Mouse (Mus musculus) hindbrain, embryonic 12.5 days (tissue): ENCODE data around the gene Kcnn4. TPM values are rescaled to one million over a fixed set of nuclear protein-coding genes. Genes with fewer than 3 reads are reported as not detected.

ENCODE experiments used
- ATAC-seq: fragments of 200-750 bp; cut with Nextera tagmentation; 2 replicates; pipeline ENCODE4 v1.8.0; 2017; ENCODE audit warnings: moderate TSS enrichment; ENCODE audit not compliant: low FRiP score
- H3K27ac ChIP-seq: fragments of 300-500 bp; sonication (generic); 2 replicates; pipeline ENCODE4 v1.5.1; 2016; ENCODE audit warnings: mild to moderate bottlenecking
- H3K27me3 ChIP-seq: fragments of 300-500 bp; sonication (generic); 2 replicates; pipeline ENCODE4 v1.6.1; 2016; ENCODE audit warnings: mild to moderate bottlenecking
- H3K36me3 ChIP-seq: fragments of 300-500 bp; sonication (generic); 2 replicates; pipeline ENCODE4 v1.6.1; 2016; ENCODE audit warnings: mild to moderate bottlenecking
- H3K4me1 ChIP-seq: fragments of 300-500 bp; sonication (generic); 2 replicates; pipeline ENCODE4 v1.6.1; 2016
- H3K4me2 ChIP-seq: fragments of 300-500 bp; sonication (generic); replicated peaks from 2 replicates; pipeline ENCODE4 v1.6.1; 2016; ENCODE audit warnings: mild to moderate bottlenecking
- H3K4me3 ChIP-seq: fragments of 300-500 bp; sonication (generic); 2 replicates; pipeline ENCODE4 v1.5.1; 2016; ENCODE audit warnings: mild to moderate bottlenecking
- H3K9ac ChIP-seq: fragments of 300-500 bp; sonication (generic); 2 replicates; pipeline ENCODE4 v1.6.1; 2016; ENCODE audit warnings: mild to moderate bottlenecking, moderate library complexity
- H3K9me3 ChIP-seq: fragments of 300-500 bp; sonication (generic); replicated peaks from 2 replicates; pipeline ENCODE4 v1.6.1; 2016; ENCODE audit warnings: mild to moderate bottlenecking
- WGBS: fragments of 180-500 bp; shearing (Covaris S2); methylation state at CpG from one replicate; pipeline ENCODE4 v1.1.7; 2016; 5-methylcytosine and 5-hydroxymethylcytosine counted together
- polyA plus RNA-seq: library from polyadenylated mRNA; unstranded; fragments of >200 nt; fragmentation: Nextera tagmentation; extraction: Ambion mirVana; gene quantifications from 2 replicates; pipeline ENCODE4 v1.2.1, GENCODE M21; 2016

Kcnn4 gene
- polyA plus RNA-seq, 1 experiment from 2014 or later: 2.1 TPM

- Histone ChIP-seq H3K27ac (no peak overlapping the region), H3K4me2 (no peak overlapping the region), H3K9me3 (no peaks in the 10 kb centered on the region), H3K36me3 (no peaks in the 10 kb centered on the region), H3K4me3 (no peak overlapping the region), H3K27me3 (no peaks in the 10 kb centered on the region), H3K9ac (no peak overlapping the region), H3K4me1 (no peaks in the 10 kb centered on the region)
- ATAC-seq: no peak
- WGBS: 66% methylated on average over 5 of the region's 5 CpGs
Measured at GRCm38 (mm10) chr7:24346444-24346843, 23.6 kb upstream of the Kcnn4 start.

GRCm38 (mm10) chr7:24348896-24349295 lies 21.2 kb upstream of the Kcnn4 start, which contains the start of gene Lypd5:
TSS of gene Lypd5 (plus strand) at chr7:24349196.
- H3K9ac ChIP-seq: no peak within 1 kb of the TSS
- no peaks in the 10 kb centered on the region for H3K9me3 ChIP-seq
- no peak within 1 kb of the TSS for H3K27ac ChIP-seq
- 45% methylated on average over 6 of the region's 6 CpGs for WGBS
- H3K4me3 ChIP-seq: no peak within 1 kb of the TSS
- H3K4me1 ChIP-seq: no peaks in the 10 kb centered on the region
- no peak within 1 kb of the TSS for H3K4me2 ChIP-seq
- H3K36me3 ChIP-seq: no peaks in the 10 kb centered on the region
- peaks cover 6% of the 10 kb centered on the region; the same call in 1 of the 2 replicates for H3K27me3 ChIP-seq
- ATAC-seq: no peak

- no peaks in the 10 kb centered on the region for H3K36me3 ChIP-seq
- no peak overlapping the region for H3K9ac ChIP-seq
- 84% methylated on average over 6 of the region's 6 CpGs for WGBS
- no peak overlapping the region for H3K4me3 ChIP-seq
- no peak overlapping the region for H3K27ac ChIP-seq
- no peaks in the 10 kb centered on the region for H3K4me1 ChIP-seq
- H3K9me3 ChIP-seq: peaks cover 5% of the 10 kb centered on the region; the same call in 1 of the 2 replicates
- ATAC-seq: no peak
- H3K4me2 ChIP-seq: no peak overlapping the region
- peaks cover 6% of the 10 kb centered on the region for H3K27me3 ChIP-seq
Measured at GRCm38 (mm10) chr7:24355646-24356045, 14.4 kb upstream of the Kcnn4 start.

- H3K4me2 ChIP-seq: no peak overlapping the region
- WGBS: 85% methylated on average over 10 of the region's 10 CpGs
- no peak overlapping the region for H3K9ac ChIP-seq
- H3K4me3 ChIP-seq: no peak overlapping the region
- no peak overlapping the region for H3K27ac ChIP-seq
- H3K4me1 ChIP-seq: no peaks in the 10 kb centered on the region
- no peaks in the 10 kb centered on the region for H3K36me3 ChIP-seq
- H3K27me3 ChIP-seq: peaks cover 6% of the 10 kb centered on the region
- peaks cover 5% of the 10 kb centered on the region for H3K9me3 ChIP-seq
- no peak for ATAC-seq
Measured at GRCm38 (mm10) chr7:24356081-24356480, 14.0 kb upstream of the Kcnn4 start.

GRCm38 (mm10) chr7:24357899-24358298 lies 12.2 kb upstream of the Kcnn4 start:
- Histone ChIP-seq H3K4me3 (no peak overlapping the region), H3K27me3 (peaks cover 4% of the 10 kb centered on the region; the same call in 1 of the 2 replicates), H3K9me3 (peaks cover 5% of the 10 kb centered on the region), H3K4me1 (no peaks in the 10 kb centered on the region), H3K4me2 (no peak overlapping the region), H3K36me3 (no peaks in the 10 kb centered on the region), H3K9ac (no peak overlapping the region), H3K27ac (no peak overlapping the region)
- ATAC-seq: no peak
- WGBS: 54% methylated on average over 4 of the region's 4 CpGs

- Histone ChIP-seq H3K36me3 (no peaks in the 10 kb centered on the region), H3K4me1 (no peaks in the 10 kb centered on the region), H3K27me3 (peaks cover 4% of the 10 kb centered on the region; the same call in 1 of the 2 replicates), H3K4me2 (no peak overlapping the region), H3K9ac (no peak overlapping the region), H3K27ac (no peak overlapping the region), H3K4me3 (no peak overlapping the region), H3K9me3 (peaks cover 5% of the 10 kb centered on the region)
- WGBS: 28% methylated on average over 9 of the region's 9 CpGs
- ATAC-seq: no peak
Measured at GRCm38 (mm10) chr7:24359269-24359668, 10.8 kb upstream of the Kcnn4 start.

GRCm38 (mm10) chr7:24361001-24361400 lies 9.1 kb upstream of the Kcnn4 start:
- Histone ChIP-seq H3K4me2 (no peak overlapping the region), H3K4me1 (no peaks in the 10 kb centered on the region), H3K9me3 (peaks cover 5% of the 10 kb centered on the region), H3K4me3 (no peak overlapping the region), H3K27me3 (peaks cover 4% of the 10 kb centered on the region; the same call in 1 of the 2 replicates), H3K36me3 (no peaks in the 10 kb centered on the region), H3K27ac (no peak overlapping the region), H3K9ac (no peak overlapping the region)
- ATAC-seq: no peak
- WGBS: 72% methylated on average over 4 of the region's 4 CpGs

- no peak overlapping the region for H3K4me2 ChIP-seq
- 28% methylated on average over 6 of the region's 7 CpGs for WGBS
Measured at GRCm38 (mm10) chr7:24363228-24363627, 6.8 kb upstream of the Kcnn4 start.

GRCm38 (mm10) chr7:24364827-24365226 lies 5.2 kb upstream of the Kcnn4 start:
- peak overlapping the region; percentile 1; the same call in 1 of the 2 replicates for H3K9ac ChIP-seq
- 0 out of 2 replicates have a peak, but pooled peaks cover 6% of the 10 kb centered on the region for H3K27me3 ChIP-seq
- WGBS: 27% methylated on average over 10 of the region's 10 CpGs
- no peaks in the 10 kb centered on the region for H3K4me1 ChIP-seq
- H3K27ac ChIP-seq: no peak overlapping the region
- H3K4me2 ChIP-seq: no peak overlapping the region
- peak; percentile 63 for ATAC-seq
- H3K4me3 ChIP-seq: no peak overlapping the region
- H3K36me3 ChIP-seq: no peaks in the 10 kb centered on the region
- H3K9me3 ChIP-seq: no peaks in the 10 kb centered on the region; the same call in 1 of the 2 replicates

More at GRCm38 (mm10) chr7:24363228-24363627, 6.8 kb upstream of the Kcnn4 start:
- Histone ChIP-seq H3K4me1 (no peaks in the 10 kb centered on the region), H3K27ac (no peak overlapping the region), H3K4me3 (no peak overlapping the region), H3K36me3 (no peaks in the 10 kb centered on the region), H3K27me3 (0 out of 2 replicates have a peak, but pooled peaks cover 4% of the 10 kb centered on the region), H3K9ac (no peak overlapping the region), H3K9me3 (no peaks in the 10 kb centered on the region; the same call in none of the 2 replicates)
- ATAC-seq: no peak

GRCm38 (mm10) chr7:24365258-24366014 lies 4.6 kb upstream of the Kcnn4 start:
- Histone ChIP-seq H3K9me3 (no peaks in the 10 kb centered on the region; the same call in 1 of the 2 replicates), H3K4me1 (peaks cover 4% of the 10 kb centered on the region; the same call in 1 of the 2 replicates), H3K4me3 (no peak overlapping the region), H3K36me3 (no peaks in the 10 kb centered on the region), H3K4me2 (no peak overlapping the region), H3K27ac (no peak overlapping the region), H3K27me3 (0 out of 2 replicates have a peak, but pooled peaks cover 6% of the 10 kb centered on the region), H3K9ac (peak overlapping the region; percentile 1; the same call in 1 of the 2 replicates)
- ATAC-seq: peak; percentile 32
- WGBS: 75% methylated on average over 5 of the region's 5 CpGs

GRCm38 (mm10) chr7:24366716-24367632 lies 3.1 kb upstream of the Kcnn4 start:
- WGBS: 81% methylated on average over 13 of the region's 15 CpGs
- H3K4me3 ChIP-seq: no peak overlapping the region

GRCm38 (mm10) chr7:24368226-24368625 lies 1.8 kb upstream of the Kcnn4 start:
- ATAC-seq: no peak
- WGBS: 72% methylated on average over 4 of the region's 4 CpGs
- H3K4me1 ChIP-seq: peaks cover 7% of the 10 kb centered on the region
- H3K4me3 ChIP-seq: no peak overlapping the region
- H3K27me3 ChIP-seq: 0 out of 2 replicates have a peak, but pooled peaks cover 2% of the 10 kb centered on the region
- no peak overlapping the region for H3K27ac ChIP-seq
- H3K9me3 ChIP-seq: no peaks in the 10 kb centered on the region
- no peaks in the 10 kb centered on the region for H3K36me3 ChIP-seq
- H3K4me2 ChIP-seq: no peak overlapping the region
- H3K9ac ChIP-seq: no peak overlapping the region

More at GRCm38 (mm10) chr7:24366716-24367632, 3.1 kb upstream of the Kcnn4 start:
- H3K4me1 ChIP-seq: peaks cover 4% of the 10 kb centered on the region; the same call in 1 of the 2 replicates
- no peaks in the 10 kb centered on the region for H3K36me3 ChIP-seq
- H3K9me3 ChIP-seq: no peaks in the 10 kb centered on the region
- H3K27ac ChIP-seq: no peak overlapping the region
- 0 out of 2 replicates have a peak, but pooled peaks cover 6% of the 10 kb centered on the region for H3K27me3 ChIP-seq
- no peak for ATAC-seq
- no peak overlapping the region for H3K9ac ChIP-seq
- H3K4me2 ChIP-seq: no peak overlapping the region
